Mouse (Mus musculus) C2C12 (cell line): ENCODE results near the gene Prss30.

Source experiments
- CTCF ChIP-seq: IDR thresholded peaks from one replicate; pipeline ENCODE4 v1.5.1; 2011; ENCODE audit not compliant: control insufficient read depth, insufficient read depth, insufficient read length
- MAX ChIP-seq: IDR thresholded peaks from one replicate; pipeline ENCODE4 v1.6.1; 2011; ENCODE audit warnings: mild to moderate bottlenecking, control low read depth
- MYOD1 ChIP-seq: IDR thresholded peaks from one replicate; pipeline ENCODE4 v1.6.1; 2011; ENCODE audit warnings: low read depth; ENCODE audit not compliant: control insufficient read depth, insufficient read length
- MYOG ChIP-seq: IDR thresholded peaks from one replicate; pipeline ENCODE4 v1.6.1; 2011; ENCODE audit not compliant: control insufficient read depth, insufficient read length; ENCODE audit errors: extremely low read depth
- USF1 ChIP-seq: IDR thresholded peaks from one replicate; pipeline ENCODE4 v1.6.1; 2011; ENCODE audit warnings: low read depth, mild to moderate bottlenecking, control low read depth, moderate library complexity

- TF ChIP-seq CTCF: no peak
- TF ChIP-seq USF1: no peak
- no peak for TF ChIP-seq MYOG
- TF ChIP-seq MAX: no peak
- no peak for TF ChIP-seq MYOD1
These were observed 17.5 kb upstream of the Prss30 start, which contains the start of gene Prss22 for GRCm38 (mm10) chr17:23997901-23998300.
